Comparison of ENCODE assay signal across 8 mouse cellular contexts in the genomic region with DNA sequence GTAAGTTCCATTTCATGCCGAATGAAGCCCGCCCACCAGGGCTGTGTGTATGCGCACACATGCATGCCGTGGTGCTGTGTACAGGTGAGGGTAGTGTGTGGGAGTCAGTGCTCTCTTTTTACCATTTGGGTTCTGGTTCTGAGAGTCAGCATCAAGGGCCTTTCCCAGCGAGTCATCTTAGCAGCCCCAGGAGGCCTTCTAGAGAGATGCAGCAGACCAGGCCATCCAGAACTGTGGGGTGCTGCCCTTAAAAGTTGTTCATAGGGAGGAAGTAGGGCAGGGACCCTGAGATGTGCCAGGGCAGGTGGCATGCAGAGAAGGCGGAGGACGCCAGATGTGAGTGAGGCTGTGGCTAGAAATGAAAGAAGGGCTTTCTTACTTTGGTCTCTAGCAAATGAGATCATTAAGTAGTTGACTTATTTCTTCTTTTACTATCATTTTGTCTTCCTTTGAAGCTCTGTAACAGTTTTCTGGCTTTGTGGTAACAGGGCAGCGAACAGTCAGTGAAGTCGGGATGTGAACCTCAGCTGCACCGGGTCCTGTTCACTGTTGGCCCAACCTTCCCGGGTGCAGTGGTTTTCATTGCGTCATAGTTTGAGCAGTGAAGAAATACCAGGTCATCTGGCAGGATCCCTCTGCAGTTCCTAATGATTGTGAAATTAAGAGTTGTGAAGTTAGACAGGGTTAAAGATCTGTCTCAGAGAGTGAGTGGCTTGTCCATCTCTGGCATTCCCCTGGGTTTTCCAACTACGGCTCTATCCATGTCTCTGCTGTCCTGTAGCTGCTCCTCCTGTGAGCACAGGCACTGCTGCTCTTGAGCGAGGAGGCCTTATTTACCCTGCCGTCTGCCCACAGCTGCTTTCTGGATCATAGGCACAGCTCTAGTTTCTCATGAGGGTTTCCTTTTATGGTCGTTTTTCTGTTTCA. TPM values are rescaled to one million over a fixed set of nuclear protein-coding genes. Genes with fewer than 3 reads are reported as not detected.
A peak's percentile ranks its signal among the peaks of the same experiment; 100 is the strongest.
DNase-seq lines count a peak whose midpoint lies in the region; ATAC-seq lines count a peak whose summit lies in the region.

No protein-coding gene starts in this region.

- ATAC-seq in intestine, embryonic 15.5 days = peak; percentile 46
- peak; percentile 66 for ATAC-seq in monocyte, adult 5-6 weeks (replicated peaks; ENCODE audit: insufficient number of reproducible peaks, low FRiP score, low TSS enrichment, poor library complexity, severe bottlenecking)

- 69% methylated on average over 16 of the region's 16 CpGs for WGBS in intestine, embryonic 15.5 days

- H3K9me3 ChIP-seq in intestine, embryonic 15.5 days = no peaks in the 10 kb centered on the region

- no peaks in the 10 kb centered on the region; the same call in 1 of the 2 replicates for H3K36me3 ChIP-seq in intestine, embryonic 15.5 days

- no peak overlapping the region for H3K9ac ChIP-seq in intestine, embryonic 15.5 days

- no peaks in the 10 kb centered on the region for H3K27me3 ChIP-seq in intestine, embryonic 15.5 days (replicated peaks)

- peak overlapping the region; percentile 28; the same call in 1 of the 2 replicates for H3K27ac ChIP-seq in intestine, embryonic 15.5 days

- H3K4me2 ChIP-seq in intestine, embryonic 15.5 days (replicated peaks) = no peak overlapping the region

- H3K4me1 ChIP-seq in intestine, embryonic 15.5 days (replicated peaks) = peaks cover 23% of the 10 kb centered on the region; the same call in 1 of the 2 replicates

- intact Hi-C loops in left cerebral cortex, postnatal 14 days (cut with DNase I) = no loop called here

- no peak overlapping the region for H3K4me3 ChIP-seq in intestine, embryonic 15.5 days (replicated peaks)

- peak; percentile 89 for DNase-seq in 416B (ENCODE audit: low read depth)
- DNase-seq in ZHBTc4 (ENCODE audit: low read depth, low spot score) = peak; percentile 7
- DNase-seq in testis, postnatal 14 days (ENCODE audit: low spot score) = no peak
- no peak for DNase-seq in layer of hippocampus, postnatal 25 days (ENCODE audit: extremely low spot score in 1 of 2, low spot score in 1 of 2)
- no peak for DNase-seq in left cerebral cortex, postnatal 14 days (ENCODE audit: low spot score in 2 of 2)
- no peak for DNase-seq in embryo, embryonic 9.5 days (ENCODE audit: extremely low spot score)

RNA-seq across cellular contexts. Expression of a gene that starts 7.6 kb away (rescaled TPM):
- polyA plus RNA-seq in intestine, embryonic 15.5 days (2015; fragmentation: Nextera tagmentation; extraction: Ambion mirVana) = 44.7 and 53.2 TPM in 2 replicates
- 80.8 to 102 TPM (median 99.0 TPM) in 3 replicates for total RNA-seq in monocyte, adult 5-6 weeks (2017)
- 10 to 100 TPM; 14.8 to 17.0 TPM for total RNA-seq in layer of hippocampus, postnatal 25 days (2021)
- total RNA-seq in left cerebral cortex, postnatal 14 days (2021) = 10 to 100 TPM; 19.0 to 25.5 TPM

RNA-seq across cellular contexts. Expression of a gene that starts 53.1 kb away (rescaled TPM):
- 84.5 and 98.8 TPM in 2 replicates for polyA plus RNA-seq in intestine, embryonic 15.5 days (2015; fragmentation: Nextera tagmentation; extraction: Ambion mirVana)
- 37.0 to 88.3 TPM (median 55.0 TPM) in 3 replicates for total RNA-seq in monocyte, adult 5-6 weeks (2017)
- 100 to 1,000 TPM; 186 to 217 TPM for total RNA-seq in layer of hippocampus, postnatal 25 days (2021)
- 100 to 1,000 TPM; 198 to 199 TPM for total RNA-seq in left cerebral cortex, postnatal 14 days (2021)

Comparison
In these comparisons a context has a peak if more than half of its experiments do, and no peak if none do; other contexts are left out.
1. DNase-seq: peak in 416B (single experiment) and ZHBTc4 (single experiment); none in testis, postnatal 14 days (single experiment), layer of hippocampus, postnatal 25 days (0 of 2), left cerebral cortex, postnatal 14 days (0 of 2) and embryo, embryonic 9.5 days (single experiment).